Mouse (Mus musculus) kidney, embryonic 16.5 days (tissue): Measurements from ENCODE around the gene Shd. TPM values are rescaled to one million over a fixed set of nuclear protein-coding genes. Genes with fewer than 3 reads are reported as not detected.

Source experiments
- ATAC-seq: fragments of 200-750 bp; cut with Nextera tagmentation; 2 replicates; pipeline ENCODE4 v1.8.0; 2017; ENCODE audit warnings: moderate TSS enrichment; ENCODE audit not compliant: low FRiP score, low TSS enrichment
- H3K27ac ChIP-seq: fragments of 300-500 bp; sonication (generic); 2 replicates; pipeline ENCODE4 v1.5.1; 2014; ENCODE audit warnings: low read length
- H3K27me3 ChIP-seq: fragments of 300-500 bp; sonication (generic); 2 replicates; pipeline ENCODE4 v1.6.1; 2014; ENCODE audit warnings: low read length, control low read depth, mixed read lengths; ENCODE audit not compliant: insufficient read depth
- H3K36me3 ChIP-seq: fragments of 300-500 bp; sonication (generic); 2 replicates; pipeline ENCODE4 v1.6.1; 2014; ENCODE audit warnings: low read length, control low read depth, mixed read lengths; ENCODE audit not compliant: insufficient read depth
- H3K4me1 ChIP-seq: fragments of 300-500 bp; sonication (generic); 2 replicates; pipeline ENCODE4 v1.6.1; 2014; ENCODE audit warnings: low read length, control low read depth, mixed read lengths; ENCODE audit not compliant: insufficient read depth
- H3K4me2 ChIP-seq: fragments of 300-500 bp; sonication (generic); replicated peaks from 2 replicates; pipeline ENCODE4 v1.6.1; 2014; ENCODE audit warnings: low read depth, low read length
- H3K4me3 ChIP-seq: fragments of 300-500 bp; sonication (generic); 2 replicates; pipeline ENCODE4 v1.5.1; 2014; ENCODE audit warnings: mild to moderate bottlenecking, low read length
- H3K9ac ChIP-seq: fragments of 300-500 bp; sonication (generic); replicated peaks from 2 replicates; pipeline ENCODE4 v1.6.1; 2014; ENCODE audit warnings: low read length
- H3K9me3 ChIP-seq: fragments of 300-500 bp; sonication (generic); 2 replicates; pipeline ENCODE4 v1.6.1; 2016; ENCODE audit warnings: low read length, control low read depth
- WGBS: fragments of 180-500 bp; shearing (Covaris S2); extraction: QIAGEN DNeasy Blood & Tissue Kit; methylation state at CpG from one replicate; pipeline ENCODE4 v1.1.7; 2014; 5-methylcytosine and 5-hydroxymethylcytosine counted together
- polyA plus RNA-seq: library from polyadenylated mRNA; unstranded; fragments of >200 nt; fragmentation: Nextera tagmentation; extraction: Ambion mirVana; gene quantifications from 2 replicates; pipeline ENCODE4 v1.2.1, GENCODE M21; 2015

Gene Shd
- polyA plus RNA-seq, 1 experiment from 2014 or later, result 41.6 TPM

GRCm38 (mm10) chr17:55949400-55949799 is 20.9 kb upstream of the Shd start, which contains the start of gene Zfp119b:
TSS of gene Zfp119b (minus strand) at chr17:55949500.
- H3K27ac ChIP-seq, result no peak within 1 kb of the TSS
- H3K9ac ChIP-seq, result no peak within 1 kb of the TSS
- no peaks in the 10 kb centered on the region for H3K9me3 ChIP-seq
- H3K4me3 ChIP-seq, result no peak within 1 kb of the TSS
- ATAC-seq, result no peak
- no peak within 1 kb of the TSS for H3K4me2 ChIP-seq
- no peaks in the 10 kb centered on the region for H3K36me3 ChIP-seq
- no peaks in the 10 kb centered on the region for H3K27me3 ChIP-seq
- 83% methylated on average over 2 of the region's 2 CpGs for WGBS
- H3K4me1 ChIP-seq, result 0 out of 2 replicates have a peak, but pooled peaks cover 4% of the 10 kb centered on the region

- Histone ChIP-seq H3K4me3 (no peak overlapping the region), H3K27ac (no peak overlapping the region), H3K27me3 (peaks cover 4% of the 10 kb centered on the region; the same call in 1 of the 2 replicates), H3K4me2 (no peak overlapping the region), H3K36me3 (no peaks in the 10 kb centered on the region), H3K4me1 (0 out of 2 replicates have a peak, but pooled peaks cover 3% of the 10 kb centered on the region), H3K9me3 (no peaks in the 10 kb centered on the region), H3K9ac (no peak overlapping the region)
- no peak for ATAC-seq
- WGBS, result 76% methylated on average over 9 of the region's 9 CpGs
Measured at GRCm38 (mm10) chr17:55950601-55951000, 19.7 kb upstream of the Shd start.

- Histone ChIP-seq H3K4me3 (no peak overlapping the region), H3K27me3 (peaks cover 4% of the 10 kb centered on the region; the same call in 1 of the 2 replicates), H3K4me1 (peaks cover 6% of the 10 kb centered on the region; the same call in 1 of the 2 replicates), H3K9me3 (no peaks in the 10 kb centered on the region), H3K4me2 (no peak overlapping the region), H3K27ac (no peak overlapping the region), H3K9ac (no peak overlapping the region), H3K36me3 (no peaks in the 10 kb centered on the region)
- ATAC-seq, result no peak
Measured at GRCm38 (mm10) chr17:55952041-55952440, 18.2 kb upstream of the Shd start.

GRCm38 (mm10) chr17:55952447-55953027 is 17.7 kb upstream of the Shd start, which contains the start of gene Ebi3:
TSS of gene Ebi3 (plus strand) at chr17:55952640.
- Histone ChIP-seq H3K4me2 (no peak within 1 kb of the TSS), H3K4me3 (no peak within 1 kb of the TSS), H3K9me3 (no peaks in the 10 kb centered on the region), H3K36me3 (no peaks in the 10 kb centered on the region), H3K27ac (no peak within 1 kb of the TSS), H3K9ac (no peak within 1 kb of the TSS), H3K4me1 (peaks cover 9% of the 10 kb centered on the region; the same call in 1 of the 2 replicates), H3K27me3 (peaks cover 4% of the 10 kb centered on the region; the same call in 1 of the 2 replicates)
- ATAC-seq, result no peak
- WGBS, result 70% methylated on average over 6 of the region's 6 CpGs

- Histone ChIP-seq H3K27ac (no peak overlapping the region), H3K4me2 (no peak overlapping the region), H3K9ac (no peak overlapping the region), H3K4me3 (no peak overlapping the region), H3K9me3 (no peaks in the 10 kb centered on the region), H3K36me3 (no peaks in the 10 kb centered on the region), H3K27me3 (peaks cover 4% of the 10 kb centered on the region; the same call in 1 of the 2 replicates), H3K4me1 (peaks cover 13% of the 10 kb centered on the region)
- WGBS, result 81% methylated on average over 6 of the region's 6 CpGs
- ATAC-seq, result no peak
Measured at GRCm38 (mm10) chr17:55953751-55954150, 16.5 kb upstream of the Shd start.

- 36% methylated on average over 16 of the region's 16 CpGs for WGBS
- ATAC-seq, result no peak
Measured at GRCm38 (mm10) chr17:55954229-55954628, 16.0 kb upstream of the Shd start.

GRCm38 (mm10) chr17:55956129-55956528 is 14.1 kb upstream of the Shd start:
- peak overlapping the region; percentile 33 for H3K9ac ChIP-seq
- ATAC-seq, result peak; percentile 29; the same call in 1 of the 2 replicates
- peaks cover 20% of the 10 kb centered on the region for H3K4me1 ChIP-seq
- peak overlapping the region; percentile 42 for H3K4me3 ChIP-seq
- 0 out of 2 replicates have a peak overlapping the region, but pooled peaks have one; percentile 16 for H3K27ac ChIP-seq
- H3K27me3 ChIP-seq, result peaks cover 4% of the 10 kb centered on the region; the same call in 1 of the 2 replicates
- 0 out of 2 replicates have a peak, but pooled peaks cover 4% of the 10 kb centered on the region for H3K36me3 ChIP-seq
- H3K4me2 ChIP-seq, result peak overlapping the region; percentile 54
- WGBS, result under 1% methylated on average over 26 of the region's 26 CpGs
- H3K9me3 ChIP-seq, result no peaks in the 10 kb centered on the region

More at GRCm38 (mm10) chr17:55954229-55954628, 16.0 kb upstream of the Shd start:
- Histone ChIP-seq H3K9ac (no peak overlapping the region), H3K27ac (no peak overlapping the region), H3K4me3 (no peak overlapping the region), H3K9me3 (no peaks in the 10 kb centered on the region), H3K27me3 (peaks cover 4% of the 10 kb centered on the region; the same call in 1 of the 2 replicates), H3K4me1 (peaks cover 13% of the 10 kb centered on the region), H3K4me2 (no peak overlapping the region), H3K36me3 (no peaks in the 10 kb centered on the region)

- Histone ChIP-seq H3K9ac (peak overlapping the region; percentile 20; the same call in 1 of the 2 replicates), H3K4me2 (peak overlapping the region; percentile 54), H3K27me3 (peaks cover 4% of the 10 kb centered on the region; the same call in 1 of the 2 replicates), H3K4me3 (peak overlapping the region; percentile 42), H3K27ac (0 out of 2 replicates have a peak overlapping the region, but pooled peaks have one; percentile 16), H3K4me1 (peaks cover 20% of the 10 kb centered on the region), H3K9me3 (no peaks in the 10 kb centered on the region), H3K36me3 (peaks cover 4% of the 10 kb centered on the region; the same call in 1 of the 2 replicates)
- 37% methylated on average over 6 of the region's 6 CpGs for WGBS
- ATAC-seq, result no peak
Measured at GRCm38 (mm10) chr17:55956591-55956990, 13.7 kb upstream of the Shd start.

GRCm38 (mm10) chr17:55957168-55957567 is 13.1 kb upstream of the Shd start:
- Histone ChIP-seq H3K9me3 (no peaks in the 10 kb centered on the region), H3K27ac (no peak overlapping the region), H3K27me3 (peaks cover 4% of the 10 kb centered on the region; the same call in 1 of the 2 replicates), H3K4me2 (peak overlapping the region; percentile 54), H3K4me3 (no peak overlapping the region), H3K4me1 (peaks cover 20% of the 10 kb centered on the region), H3K36me3 (peaks cover 8% of the 10 kb centered on the region), H3K9ac (0 out of 2 replicates have a peak overlapping the region, but pooled peaks have one; percentile 7)
- no peak for ATAC-seq
- WGBS, result 13% methylated on average over 9 of the region's 9 CpGs
